Mouse (Mus musculus) MEL (cell line): ENCODE data around the gene Hist2h3c1. TPM values are rescaled to one million over a fixed set of nuclear protein-coding genes. Genes with fewer than 3 reads are reported as not detected.

ENCODE experiments used
- DNase-seq: peaks from one replicate; pipeline ENCODE4 v3.0.0; 2011; ENCODE audit warnings: low read depth, low spot score
- H3K27ac ChIP-seq: 2 replicates; pipeline ENCODE4 v1.5.1; 2012; ENCODE audit warnings: low read depth, mild to moderate bottlenecking, control low read depth, low read length, moderate library complexity; ENCODE audit not compliant: control insufficient read depth
- H3K27me3 ChIP-seq, 2 experiments: fragments of 150-350 bp in 1 of 2; sonication (generic) in 1 of 2; 2 replicates each; pipeline ENCODE4 v1.6.1; 2012; ENCODE audit warnings: low read length in 2 of 2, mild to moderate bottlenecking in 2 of 2, improper control_type of control experiment in 1 of 2, moderate library complexity in 1 of 2; ENCODE audit not compliant: insufficient read depth in 2 of 2, control insufficient read depth in 1 of 2
- H3K36me3 ChIP-seq, 2 experiments: 2 replicates each; pipeline ENCODE4 v1.6.1; 2012 to 2014; ENCODE audit warnings: low read length in 2 of 2, improper control_type of control experiment in 1 of 2, inconsistent platforms in 1 of 2, mild to moderate bottlenecking in 1 of 2; ENCODE audit not compliant: insufficient read depth in 2 of 2, control insufficient read depth in 1 of 2
- H3K4me1 ChIP-seq, 2 experiments: fragments of 150-350 bp in 1 of 2; sonication (generic) in 1 of 2; 2 replicates each; pipeline ENCODE4 v1.6.1; 2012; ENCODE audit warnings: low read length in 2 of 2, improper control_type of control experiment in 1 of 2, mild to moderate bottlenecking in 1 of 2; ENCODE audit not compliant: insufficient read depth in 2 of 2, control insufficient read depth in 1 of 2
- H3K4me3 ChIP-seq, 2 experiments: fragments of 150-350 bp in 1 of 2; sonication (generic) in 1 of 2; 2 replicates each; pipeline ENCODE4 v1.5.1; 2012; ENCODE audit warnings: low read depth in 2 of 2, low read length in 2 of 2, mild to moderate bottlenecking in 2 of 2, moderate library complexity in 2 of 2, control low read depth in 1 of 2, improper control_type of control experiment in 1 of 2; ENCODE audit not compliant: control insufficient read depth in 1 of 2, insufficient read depth in 1 of 2
- H3K79me2 ChIP-seq: 2 replicates; pipeline ENCODE4 v1.6.1; 2012; ENCODE audit warnings: mild to moderate bottlenecking, low read length, moderate library complexity; ENCODE audit not compliant: control insufficient read depth, poor library complexity, insufficient read depth
- H3K9ac ChIP-seq: 2 replicates; pipeline ENCODE4 v1.6.1; 2012; ENCODE audit warnings: low read depth, mild to moderate bottlenecking, control low read depth, low read length, moderate library complexity; ENCODE audit not compliant: control insufficient read depth, poor library complexity, severe bottlenecking
- H3K9me3 ChIP-seq: fragments of 150-350 bp; sonication (generic); replicated peaks from 2 replicates; pipeline ENCODE4 v1.6.1; 2012; ENCODE audit warnings: mild to moderate bottlenecking, low read length, improper control_type of control experiment, moderate library complexity; ENCODE audit not compliant: insufficient read depth
- BHLHE40 ChIP-seq: IDR thresholded peaks from 2 replicates; pipeline ENCODE4 v1.6.1; 2012; ENCODE audit warnings: low read depth, mild to moderate bottlenecking, inconsistent platforms, low read length, improper control_type of control experiment, borderline replicate concordance
- CHD1 ChIP-seq: IDR thresholded peaks from 2 replicates; pipeline ENCODE4 v1.6.1; 2012; ENCODE audit warnings: low read depth, mild to moderate bottlenecking, inconsistent platforms, low read length, improper control_type of control experiment
- E2F4 ChIP-seq: IDR thresholded peaks from 2 replicates; pipeline ENCODE4 v1.6.1; 2011; ENCODE audit warnings: low read depth, low read length, improper control_type of control experiment, borderline replicate concordance
- EP300 ChIP-seq, 2 experiments: IDR thresholded peaks; 2 replicates each; pipeline ENCODE4 v1.6.1; 2011; ENCODE audit warnings: improper control_type of control experiment in 2 of 2, low read length in 2 of 2, low read depth in 1 of 2, mild to moderate bottlenecking in 1 of 2
- HCFC1 ChIP-seq: IDR thresholded peaks from 2 replicates; pipeline ENCODE4 v1.6.1; 2012; ENCODE audit warnings: low read depth, mild to moderate bottlenecking, inconsistent platforms, low read length, improper control_type of control experiment, moderate library complexity
- KAT2A ChIP-seq: conservative IDR thresholded peaks from 2 replicates; pipeline ENCODE4 v1.6.1; 2012; ENCODE audit warnings: low read depth, low read length, improper control_type of control experiment, inconsistent platforms
- MAX ChIP-seq: IDR thresholded peaks from 2 replicates; pipeline ENCODE4 v1.6.1; 2011; ENCODE audit warnings: low read length, improper control_type of control experiment
- MAZ ChIP-seq: IDR thresholded peaks from 2 replicates; pipeline ENCODE4 v1.6.1; 2012; ENCODE audit warnings: low read depth, mild to moderate bottlenecking, inconsistent platforms, low read length, improper control_type of control experiment
- MEF2A ChIP-seq: IDR thresholded peaks from 2 replicates; pipeline ENCODE4 v1.6.1; 2014; ENCODE audit warnings: low read depth, mild to moderate bottlenecking, inconsistent platforms, low read length, improper control_type of control experiment; ENCODE audit not compliant: poor library complexity, insufficient replicate concordance, severe bottlenecking; ENCODE audit errors: extremely low read depth
- MYB ChIP-seq: IDR thresholded peaks from 2 replicates; pipeline ENCODE4 v1.6.1; 2011; ENCODE audit warnings: mild to moderate bottlenecking, low read depth, low read length, improper control_type of control experiment
- NELFE ChIP-seq: IDR thresholded peaks from 2 replicates; pipeline ENCODE4 v1.6.1; 2011; ENCODE audit warnings: low read depth, low read length, improper control_type of control experiment
- NRF1 ChIP-seq: IDR thresholded peaks from 2 replicates; pipeline ENCODE4 v1.6.1; 2014; ENCODE audit warnings: low read depth, mild to moderate bottlenecking, inconsistent platforms, low read length, improper control_type of control experiment, moderate library complexity; ENCODE audit not compliant: poor library complexity, insufficient read depth, severe bottlenecking
- POLR2A ChIP-seq, 2 experiments: IDR thresholded peaks; 2 replicates each; pipeline ENCODE4 v1.6.1; 2011 to 2012; ENCODE audit warnings: low read length in 2 of 2, mild to moderate bottlenecking in 2 of 2, control low read depth in 1 of 2, improper control_type of control experiment in 1 of 2, low read depth in 1 of 2, moderate library complexity in 1 of 2; ENCODE audit not compliant: control insufficient read depth in 1 of 2, insufficient read depth in 1 of 2, poor library complexity in 1 of 2
- POLR2AphosphoS2 ChIP-seq: IDR thresholded peaks from 2 replicates; pipeline ENCODE4 v1.6.1; 2011; ENCODE audit warnings: low read length, improper control_type of control experiment
- POLR2AphosphoS5 ChIP-seq: IDR thresholded peaks from 2 replicates; pipeline ENCODE4 v1.6.1; 2012; ENCODE audit warnings: low read depth, borderline replicate concordance, mild to moderate bottlenecking, inconsistent platforms, low read length, moderate library complexity, mixed read lengths
- RAD21 ChIP-seq: IDR thresholded peaks from 2 replicates; pipeline ENCODE4 v1.6.1; 2011; ENCODE audit warnings: mild to moderate bottlenecking, low read depth, low read length, improper control_type of control experiment
- SMC3 ChIP-seq: IDR thresholded peaks from 2 replicates; pipeline ENCODE4 v1.6.1; 2011; ENCODE audit warnings: low read depth, low read length, improper control_type of control experiment
- TAL1 ChIP-seq: IDR thresholded peaks from 2 replicates; pipeline ENCODE4 v1.6.1; 2012; ENCODE audit warnings: mild to moderate bottlenecking, inconsistent platforms, low read length, moderate library complexity, mixed read lengths
- ZC3H11A ChIP-seq: IDR thresholded peaks from 2 replicates; pipeline ENCODE4 v1.6.1; 2012; ENCODE audit warnings: low read depth, mild to moderate bottlenecking, inconsistent platforms, low read length, improper control_type of control experiment
- ZKSCAN1 ChIP-seq: IDR thresholded peaks from 2 replicates; pipeline ENCODE4 v1.6.1; 2012; ENCODE audit warnings: low read depth, mild to moderate bottlenecking, inconsistent platforms, low read length, improper control_type of control experiment, moderate library complexity
- ZMIZ1 ChIP-seq: IDR thresholded peaks from 2 replicates; pipeline ENCODE4 v1.6.1; 2012; ENCODE audit warnings: low read depth, mild to moderate bottlenecking, inconsistent platforms, low read length, improper control_type of control experiment, moderate library complexity
- ZNF384 ChIP-seq: IDR thresholded peaks from 2 replicates; pipeline ENCODE4 v1.6.1; 2012; ENCODE audit warnings: low read depth, mild to moderate bottlenecking, inconsistent platforms, low read length, improper control_type of control experiment
- polyA plus RNA-seq, 2 experiments: library from polyadenylated mRNA; stranded (reverse) in 1 of 2; unstranded in 1 of 2; fragments of >175 nt in 1 of 2; fragments of >200 nt in 1 of 2; gene quantifications; 2 replicates each; pipeline versions ENCODE4 v1.2.1 to v1.2.4; 2012; ENCODE audit warnings: low replicate concordance in 2 of 2, low read depth in 1 of 2; ENCODE audit not compliant: insufficient read length in 2 of 2, insufficient read depth in 1 of 2, missing spikeins in 1 of 2
- total RNA-seq: library from RNA; depleted of rRNA; stranded (reverse); fragments of 300-350 nt; gene quantifications from 2 replicates; pipeline ENCODE4 v1.2.3, GENCODE M21; 2012

The Hist2h3c1 gene
- total and polyA plus RNA-seq, 3 experiments = 1.5 TPM; not detected in 2

DNA sequence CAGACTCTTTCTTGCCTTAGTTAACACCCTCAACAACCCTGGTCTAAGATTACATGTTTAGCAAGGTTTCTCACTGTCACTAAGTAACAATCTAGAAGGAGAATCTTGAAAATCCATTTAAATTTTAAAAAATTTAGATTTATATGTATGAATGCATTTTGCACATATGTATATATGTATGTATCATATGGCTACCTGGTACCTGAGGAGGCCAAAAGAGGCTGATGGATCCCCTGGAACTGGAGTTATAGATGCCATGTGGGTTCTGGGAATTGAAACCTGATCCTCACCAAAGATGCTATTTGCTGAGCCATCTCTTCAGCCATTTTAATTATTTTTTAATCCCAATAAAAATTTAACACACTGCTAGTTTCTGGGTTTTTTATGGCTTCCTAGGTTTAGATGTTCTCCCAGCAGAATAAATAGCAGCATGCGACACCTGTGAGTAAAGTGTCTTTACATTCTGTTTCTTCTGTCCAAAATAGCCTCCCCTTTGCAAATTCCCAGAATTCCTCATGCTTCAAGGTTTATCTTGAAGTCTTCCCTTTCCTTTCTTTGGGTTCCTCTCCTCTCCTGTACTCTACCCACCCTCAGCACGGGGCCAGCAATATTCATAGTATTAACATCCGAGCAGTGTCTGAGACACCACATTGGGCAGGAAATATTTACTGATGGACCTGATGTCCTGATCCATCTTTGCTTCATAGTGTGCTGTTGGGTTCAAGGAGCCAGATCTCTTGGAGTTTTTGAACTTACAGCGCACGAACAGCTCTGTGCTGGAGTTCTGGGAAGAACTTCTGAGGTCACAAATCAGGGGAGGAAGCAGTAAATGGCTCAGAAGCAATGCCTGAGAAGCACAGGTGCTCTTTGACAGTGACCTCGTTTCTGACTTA is 1.9 kb downstream of the Hist2h3c1 start:
- H3K27me3 ChIP-seq = no peaks in the 10 kb centered on the region
- H3K4me3 ChIP-seq = peak overlapping the region; percentile 3 to 4
- peak; percentile 86 for DNase-seq
- peaks cover 11 to 23% of the 10 kb centered on the region in 2 experiments for H3K4me1 ChIP-seq
- peak overlapping the region; percentile 92 for H3K9ac ChIP-seq
- H3K79me2 ChIP-seq = peaks cover 2% of the 10 kb centered on the region; the same call in 1 of the 2 replicates
- H3K36me3 ChIP-seq = peaks cover 0 to 44% of the 10 kb centered on the region in 2 experiments; a peak in 2 of 4 replicates
- no peaks in the 10 kb centered on the region for H3K9me3 ChIP-seq
- peak overlapping the region; percentile 35 for H3K27ac ChIP-seq
- TF ChIP-seq HCFC1 = no peak
- no peak for TF ChIP-seq E2F4
- TF ChIP-seq NELFE = no peak
- no peak; a peak in 1 of 4 replicates for TF ChIP-seq POLR2A (IDR thresholded peaks at IDR 0.05; ENCODE audit: control insufficient read depth in 1 of 2, insufficient read depth in 1 of 2, low read depth in 1 of 2, low read length in 2 of 2, poor library complexity in 1 of 2)
- TF ChIP-seq EP300 (IDR thresholded peaks at IDR 0.05; ENCODE audit: low read depth in 1 of 2, low read length in 2 of 2) = no peak
- no peak for TF ChIP-seq ZC3H11A
- no peak for TF ChIP-seq BHLHE40
- TF ChIP-seq KAT2A = no peak
- no peak for TF ChIP-seq NRF1
- no peak for TF ChIP-seq ZKSCAN1
- no peak for TF ChIP-seq TAL1
- TF ChIP-seq ZNF384 = no peak
- no peak for TF ChIP-seq POLR2AphosphoS2
- no peak for TF ChIP-seq ZMIZ1
- TF ChIP-seq MEF2A = no peak
- no peak for TF ChIP-seq CHD1
- no peak for TF ChIP-seq MYB
- no peak for TF ChIP-seq MAX
- no peak for TF ChIP-seq RAD21
- TF ChIP-seq SMC3 = no peak

DNA sequence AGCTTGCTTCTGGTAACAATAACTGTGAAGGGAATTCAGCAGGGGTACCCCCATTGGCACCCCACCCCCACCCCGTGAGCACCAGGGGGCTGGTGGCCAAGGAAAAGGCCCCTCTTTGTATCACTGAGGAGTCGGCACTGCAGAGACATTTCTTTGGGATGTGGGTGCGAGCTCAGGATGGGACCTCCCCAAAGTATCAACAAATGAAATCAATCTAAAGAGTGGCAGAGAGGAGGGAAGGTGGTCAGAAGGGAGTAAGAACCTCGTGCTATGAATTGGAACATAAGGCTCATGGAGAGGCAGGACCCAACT is 2.5 kb downstream of the Hist2h3c1 start:
- Histone ChIP-seq H3K9ac (no peak overlapping the region), H3K4me1 (peaks cover 6 to 23% of the 10 kb centered on the region in 2 experiments), H3K27ac (no peak overlapping the region), H3K9me3 (no peaks in the 10 kb centered on the region), H3K79me2 (peaks cover 2% of the 10 kb centered on the region; the same call in 1 of the 2 replicates), H3K27me3 (no peaks in the 10 kb centered on the region), H3K36me3 (peaks cover 0 to 43% of the 10 kb centered on the region in 2 experiments; a peak in 2 of 4 replicates), H3K4me3 (no peak overlapping the region)
- no peak for DNase-seq
- TF ChIP-seq POLR2AphosphoS5 = 0 out of 2 replicates have a peak, but pooled peaks have one; percentile 18
- no peak for TF ChIP-seq MAZ
- TF ChIP-seq ZMIZ1 = no peak
